Mouse (Mus musculus): ENCODE measurements around the gene Rps8. TPM values are rescaled to one million over a fixed set of nuclear protein-coding genes. Genes with fewer than 3 reads are reported as not detected.
A peak's percentile ranks its signal among the peaks of the same experiment; 100 is the strongest.

Gene Rps8
- polyA plus RNA-seq, 1 experiment from 2014 or later = 578 TPM

- no peaks in the 10 kb centered on the region for H3K4me1 ChIP-seq
- no peaks in the 10 kb centered on the region for H3K9me3 ChIP-seq
- H3K27me3 ChIP-seq (replicated peaks) = no peaks in the 10 kb centered on the region
- peaks cover 59% of the 10 kb centered on the region for H3K36me3 ChIP-seq
- 61% methylated on average over 4 of the region's 4 CpGs for WGBS
- H3K4me3 ChIP-seq = no peak overlapping the region
- no peak overlapping the region for H3K4me2 ChIP-seq (replicated peaks)
- no peak overlapping the region for H3K27ac ChIP-seq
- ATAC-seq (ENCODE audit: low FRiP score, low read depth) = no peak
- no peak overlapping the region for H3K9ac ChIP-seq
Observed at GRCm38 (mm10) chr4:117161183-117161582, 5.1 kb upstream of the Rps8 start.

- no peak for ATAC-seq (ENCODE audit: low FRiP score, low read depth)
- no peaks in the 10 kb centered on the region for H3K9me3 ChIP-seq
- H3K4me3 ChIP-seq = no peak overlapping the region
- H3K9ac ChIP-seq = no peak overlapping the region
- no peak overlapping the region for H3K4me2 ChIP-seq (replicated peaks)
- peaks cover 7% of the 10 kb centered on the region; the same call in 1 of the 2 replicates for H3K4me1 ChIP-seq
- no peak overlapping the region for H3K27ac ChIP-seq
- WGBS = 84% methylated on average over 10 of the region's 10 CpGs
- H3K36me3 ChIP-seq = peaks cover 44% of the 10 kb centered on the region
- H3K27me3 ChIP-seq (replicated peaks) = no peaks in the 10 kb centered on the region
Observed at GRCm38 (mm10) chr4:117159666-117160065, 3.6 kb upstream of the Rps8 start.

- Histone ChIP-seq H3K9me3 (no peaks in the 10 kb centered on the region), H3K9ac (no peak overlapping the region; the same call in 1 of the 2 replicates), H3K36me3 (peaks cover 44% of the 10 kb centered on the region), H3K27ac (no peak overlapping the region), H3K27me3 (replicated peaks) (no peaks in the 10 kb centered on the region), H3K4me2 (replicated peaks) (peak overlapping the region; percentile 97), H3K4me1 (peaks cover 19% of the 10 kb centered on the region), H3K4me3 (peak overlapping the region; percentile 98)
- WGBS = 27% methylated on average over 6 of the region's 6 CpGs
- 0 out of 2 replicates have a peak, but pooled peaks have one; percentile 2 for ATAC-seq (ENCODE audit: low FRiP score, low read depth)
Observed at GRCm38 (mm10) chr4:117156372-117156771, 329 bp upstream of the Rps8 start.

GRCm38 (mm10) chr4:117155020-117155791, 837 bp downstream of the Rps8 start:
- H3K9me3 ChIP-seq = no peaks in the 10 kb centered on the region
- H3K27ac ChIP-seq = peak overlapping the region; percentile 86
- peaks cover 19% of the 10 kb centered on the region for H3K4me1 ChIP-seq
- peaks cover 50% of the 10 kb centered on the region for H3K36me3 ChIP-seq
- H3K9ac ChIP-seq = peak overlapping the region; percentile 98
- peak overlapping the region; percentile 97 for H3K4me2 ChIP-seq (replicated peaks)
- WGBS = 1% methylated on average over 44 of the region's 44 CpGs
- ATAC-seq (ENCODE audit: low FRiP score, low read depth) = peak; percentile 46
- no peaks in the 10 kb centered on the region for H3K27me3 ChIP-seq (replicated peaks)
- peak overlapping the region; percentile 98 for H3K4me3 ChIP-seq

GRCm38 (mm10) chr4:117152714-117153113, 3.3 kb downstream of the Rps8 start:
- Histone ChIP-seq H3K4me2 (replicated peaks) (no peak overlapping the region), H3K4me1 (peaks cover 19% of the 10 kb centered on the region), H3K4me3 (no peak overlapping the region), H3K27ac (no peak overlapping the region), H3K9me3 (no peaks in the 10 kb centered on the region), H3K36me3 (peaks cover 56% of the 10 kb centered on the region), H3K27me3 (replicated peaks) (no peaks in the 10 kb centered on the region), H3K9ac (no peak overlapping the region)
- no peak for ATAC-seq (ENCODE audit: low FRiP score, low read depth)
- WGBS = 90% methylated on average over 5 of the region's 5 CpGs

GRCm38 (mm10) chr4:117151416-117151815, 4.6 kb downstream of the Rps8 start:
- Histone ChIP-seq H3K9me3 (no peaks in the 10 kb centered on the region), H3K9ac (no peak overlapping the region), H3K27ac (no peak overlapping the region), H3K4me3 (no peak overlapping the region), H3K4me2 (replicated peaks) (no peak overlapping the region), H3K27me3 (replicated peaks) (no peaks in the 10 kb centered on the region), H3K36me3 (peaks cover 56% of the 10 kb centered on the region), H3K4me1 (peaks cover 19% of the 10 kb centered on the region)
- no peak for ATAC-seq (ENCODE audit: low FRiP score, low read depth)
- 92% methylated on average over 1 of the region's 1 CpGs for WGBS

- no peak overlapping the region for H3K27ac ChIP-seq
- H3K36me3 ChIP-seq = peaks cover 56% of the 10 kb centered on the region
- ATAC-seq (ENCODE audit: low FRiP score, low read depth) = no peak
- no peak overlapping the region for H3K4me2 ChIP-seq (replicated peaks)
- WGBS = 91% methylated on average over 6 of the region's 6 CpGs
- H3K27me3 ChIP-seq (replicated peaks) = no peaks in the 10 kb centered on the region
- peaks cover 18% of the 10 kb centered on the region for H3K4me1 ChIP-seq
- no peaks in the 10 kb centered on the region for H3K9me3 ChIP-seq
- H3K9ac ChIP-seq = no peak overlapping the region
- no peak overlapping the region for H3K4me3 ChIP-seq
Observed at GRCm38 (mm10) chr4:117150212-117150733, 5.8 kb downstream of the Rps8 start.

GRCm38 (mm10) chr4:117149291-117150211, 6.5 kb downstream of the Rps8 start:
- 78% methylated on average over 6 of the region's 6 CpGs for whole genome bisulfite sequencing
- H3K4me2 ChIP-seq (replicated peaks) = no peak overlapping the region
- H3K27ac ChIP-seq = no peak overlapping the region
- no peak overlapping the region for H3K4me3 ChIP-seq
- H3K27me3 ChIP-seq (replicated peaks) = no peaks in the 10 kb centered on the region
- no peak for ATAC-seq (ENCODE audit: low FRiP score, low read depth)
- no peaks in the 10 kb centered on the region for H3K9me3 ChIP-seq
- peaks cover 11% of the 10 kb centered on the region; the same call in 1 of the 2 replicates for H3K4me1 ChIP-seq
- H3K36me3 ChIP-seq = peaks cover 56% of the 10 kb centered on the region
- H3K9ac ChIP-seq = no peak overlapping the region

- Histone ChIP-seq H3K4me3 (no peak overlapping the region), H3K36me3 (peaks cover 49% of the 10 kb centered on the region), H3K4me1 (peaks cover 4% of the 10 kb centered on the region; the same call in 1 of the 2 replicates), H3K4me2 (replicated peaks) (no peak overlapping the region), H3K27me3 (replicated peaks) (no peaks in the 10 kb centered on the region), H3K9ac (no peak overlapping the region), H3K27ac (no peak overlapping the region), H3K9me3 (no peaks in the 10 kb centered on the region)
- 78% methylated on average over 24 of the region's 24 CpGs for WGBS
- no peak for ATAC-seq (ENCODE audit: low FRiP score, low read depth)
Observed at GRCm38 (mm10) chr4:117148815-117149214, 7.2 kb downstream of the Rps8 start.

- Histone ChIP-seq H3K4me1 (no peaks in the 10 kb centered on the region), H3K36me3 (peaks cover 43% of the 10 kb centered on the region), H3K9me3 (no peaks in the 10 kb centered on the region), H3K9ac (no peak overlapping the region), H3K4me3 (no peak overlapping the region), H3K27ac (no peak overlapping the region), H3K4me2 (replicated peaks) (no peak overlapping the region), H3K27me3 (replicated peaks) (no peaks in the 10 kb centered on the region)
- 84% methylated on average over 18 of the region's 18 CpGs for WGBS
- no peak for ATAC-seq (ENCODE audit: low FRiP score, low read depth)
Observed at GRCm38 (mm10) chr4:117148047-117148713, 7.9 kb downstream of the Rps8 start.

GRCm38 (mm10) chr4:117146176-117146575, 9.9 kb downstream of the Rps8 start:
- ATAC-seq (ENCODE audit: low FRiP score, low read depth) = no peak
- H3K9me3 ChIP-seq = no peaks in the 10 kb centered on the region
- WGBS = 33% methylated on average over 15 of the region's 15 CpGs
- no peaks in the 10 kb centered on the region for H3K27me3 ChIP-seq (replicated peaks)
- H3K4me3 ChIP-seq = no peak overlapping the region
- peaks cover 25% of the 10 kb centered on the region for H3K36me3 ChIP-seq
- H3K4me2 ChIP-seq (replicated peaks) = no peak overlapping the region
- H3K9ac ChIP-seq = no peak overlapping the region
- H3K4me1 ChIP-seq = no peaks in the 10 kb centered on the region
- H3K27ac ChIP-seq = no peak overlapping the region
